Mouse (Mus musculus): ENCODE measurements around the gene Ehmt1. TPM values are rescaled to one million over a fixed set of nuclear protein-coding genes. Genes with fewer than 3 reads are reported as not detected.
A peak's percentile ranks its signal among the peaks of the same experiment; 100 is the strongest.

Ehmt1 gene
- polyA plus RNA-seq, 1 experiment from 2014 or later, result 97.4 TPM

- no peak overlapping the region for H3K9ac ChIP-seq (replicated peaks; ENCODE audit: low read length)
- DNase-seq (ENCODE audit: low spot score), result no peak
- no peak overlapping the region for H3K4me3 ChIP-seq (ENCODE audit: low read depth, low read length)
- H3K9me3 ChIP-seq (replicated peaks; ENCODE audit: control insufficient read depth, low read length), result no peaks in the 10 kb centered on the region
- no peaks in the 10 kb centered on the region for H3K27me3 ChIP-seq (ENCODE audit: control insufficient read depth, insufficient read depth, low read length)
- H3K36me3 ChIP-seq (replicated peaks; ENCODE audit: control insufficient read depth, insufficient read depth, low read depth, low read length), result no peaks in the 10 kb centered on the region; the same call in 1 of the 2 replicates
- H3K27ac ChIP-seq (replicated peaks; ENCODE audit: low read depth, low read length), result no peak overlapping the region; the same call in 1 of the 2 replicates
- H3K4me1 ChIP-seq (ENCODE audit: control insufficient read depth, insufficient read depth, low read length), result no peaks in the 10 kb centered on the region; the same call in 1 of the 2 replicates
- no peak for ATAC-seq (replicated peaks; ENCODE audit: insufficient number of reproducible peaks, low FRiP score, low TSS enrichment, low read depth)
- H3K4me2 ChIP-seq (ENCODE audit: low read depth, low read length), result no peak overlapping the region
- 39% methylated on average over 2 of the region's 2 CpGs for WGBS
Measured at GRCm38 (mm10) chr2:24905653-24906155, 13.7 kb downstream of the Ehmt1 start.

GRCm38 (mm10) chr2:24904823-24905652 is 14.4 kb downstream of the Ehmt1 start:
- 0 out of 2 replicates have a peak, but pooled peaks have one; percentile 65 for ATAC-seq (replicated peaks; ENCODE audit: insufficient number of reproducible peaks, low FRiP score, low TSS enrichment, low read depth)
- no peaks in the 10 kb centered on the region for H3K27me3 ChIP-seq (ENCODE audit: control insufficient read depth, insufficient read depth, low read length)
- no peaks in the 10 kb centered on the region for H3K36me3 ChIP-seq (replicated peaks; ENCODE audit: control insufficient read depth, insufficient read depth, low read depth, low read length)
- H3K27ac ChIP-seq (replicated peaks; ENCODE audit: low read depth, low read length), result no peak overlapping the region
- H3K4me1 ChIP-seq (ENCODE audit: control insufficient read depth, insufficient read depth, low read length), result no peaks in the 10 kb centered on the region; the same call in 1 of the 2 replicates
- peak; percentile 9 for DNase-seq (ENCODE audit: low spot score)
- no peak overlapping the region for H3K4me3 ChIP-seq (ENCODE audit: low read depth, low read length)
- H3K9me3 ChIP-seq (replicated peaks; ENCODE audit: control insufficient read depth, low read length), result no peaks in the 10 kb centered on the region
- 77% methylated on average over 11 of the region's 11 CpGs for WGBS
- no peak overlapping the region for H3K4me2 ChIP-seq (ENCODE audit: low read depth, low read length)
- H3K9ac ChIP-seq (replicated peaks; ENCODE audit: low read length), result no peak overlapping the region

DNA sequence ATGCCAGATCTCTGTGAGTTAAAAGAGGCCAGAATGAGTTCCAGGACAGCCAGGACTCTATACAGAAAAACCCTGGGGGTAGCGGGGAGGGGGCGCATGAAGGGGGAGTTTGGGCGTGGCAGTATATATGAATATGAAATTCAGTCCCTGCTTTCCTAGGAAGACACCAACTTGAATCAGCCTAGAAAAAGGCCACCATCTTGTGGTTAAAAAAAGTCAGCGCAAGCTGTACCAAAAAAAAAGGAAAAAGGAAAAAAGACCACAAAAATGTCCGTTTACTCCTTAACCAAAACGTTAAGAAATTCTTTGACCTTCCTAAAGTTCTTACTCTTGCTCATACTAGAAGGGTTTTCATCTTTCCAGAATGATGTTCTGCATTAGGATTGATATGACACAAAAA is 16.4 kb downstream of the Ehmt1 start:
- H3K4me1 ChIP-seq (ENCODE audit: control insufficient read depth, insufficient read depth, low read length), result no peaks in the 10 kb centered on the region; the same call in 1 of the 2 replicates
- H3K27me3 ChIP-seq (ENCODE audit: control insufficient read depth, insufficient read depth, low read length), result no peaks in the 10 kb centered on the region
- no peak overlapping the region for H3K9ac ChIP-seq (replicated peaks; ENCODE audit: low read length)
- H3K4me3 ChIP-seq (ENCODE audit: low read depth, low read length), result no peak overlapping the region
- H3K9me3 ChIP-seq (replicated peaks; ENCODE audit: control insufficient read depth, low read length), result no peaks in the 10 kb centered on the region
- 84% methylated on average over 6 of the region's 6 CpGs for whole genome bisulfite sequencing
- ATAC-seq (replicated peaks; ENCODE audit: insufficient number of reproducible peaks, low FRiP score, low TSS enrichment, low read depth), result no peak
- no peak overlapping the region for H3K27ac ChIP-seq (replicated peaks; ENCODE audit: low read depth, low read length)
- H3K36me3 ChIP-seq (replicated peaks; ENCODE audit: control insufficient read depth, insufficient read depth, low read depth, low read length), result no peaks in the 10 kb centered on the region
- no peak for DNase-seq (ENCODE audit: low spot score)
- no peak overlapping the region for H3K4me2 ChIP-seq (ENCODE audit: low read depth, low read length)

GRCm38 (mm10) chr2:24901055-24901454 is 18.4 kb downstream of the Ehmt1 start:
- H3K4me1 ChIP-seq (ENCODE audit: control insufficient read depth, insufficient read depth, low read length), result no peaks in the 10 kb centered on the region; the same call in 1 of the 2 replicates
- ATAC-seq (replicated peaks; ENCODE audit: insufficient number of reproducible peaks, low FRiP score, low TSS enrichment, low read depth), result no peak
- H3K4me3 ChIP-seq (ENCODE audit: low read depth, low read length), result no peak overlapping the region
- H3K9me3 ChIP-seq (replicated peaks; ENCODE audit: control insufficient read depth, low read length), result no peaks in the 10 kb centered on the region
- no peak overlapping the region for H3K4me2 ChIP-seq (ENCODE audit: low read depth, low read length)
- H3K27ac ChIP-seq (replicated peaks; ENCODE audit: low read depth, low read length), result no peak overlapping the region
- 93% methylated on average over 5 of the region's 5 CpGs for WGBS
- no peaks in the 10 kb centered on the region for H3K27me3 ChIP-seq (ENCODE audit: control insufficient read depth, insufficient read depth, low read length)
- no peak for DNase-seq (ENCODE audit: low spot score)
- no peak overlapping the region for H3K9ac ChIP-seq (replicated peaks; ENCODE audit: low read length)
- H3K36me3 ChIP-seq (replicated peaks; ENCODE audit: control insufficient read depth, insufficient read depth, low read depth, low read length), result no peaks in the 10 kb centered on the region

GRCm38 (mm10) chr2:24899292-24899691 is 20.1 kb downstream of the Ehmt1 start:
- no peak for DNase-seq (ENCODE audit: low spot score)
- no peak overlapping the region for H3K4me3 ChIP-seq (ENCODE audit: low read depth, low read length)

DNA sequence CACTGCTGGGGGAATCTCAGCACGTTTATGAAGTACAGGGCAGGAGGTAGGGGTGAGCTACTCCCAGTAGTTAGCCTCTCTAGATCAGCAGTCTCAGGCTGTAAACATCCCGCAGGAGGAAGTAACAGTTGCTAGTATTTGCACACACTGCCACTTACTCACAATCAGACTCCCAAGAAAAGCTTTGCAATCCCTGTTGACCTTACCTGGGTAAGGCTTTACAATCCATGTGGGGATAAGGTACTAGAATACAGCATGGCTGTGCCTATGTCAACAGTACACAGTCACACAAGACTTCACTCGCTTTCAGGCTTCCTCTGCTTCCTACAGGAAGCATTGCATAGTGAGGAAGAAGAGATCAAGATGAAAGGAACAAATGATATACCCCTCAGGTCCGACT is 22.7 kb downstream of the Ehmt1 start:
- 89% methylated on average over 4 of the region's 4 CpGs for WGBS
- DNase-seq (ENCODE audit: low spot score) (no peak), ATAC-seq (replicated peaks; ENCODE audit: insufficient number of reproducible peaks, low FRiP score, low TSS enrichment, low read depth) (no peak)
- Histone ChIP-seq H3K4me3 (ENCODE audit: low read depth, low read length) (no peak overlapping the region), H3K4me2 (ENCODE audit: low read depth, low read length) (no peak overlapping the region), H3K9me3 (replicated peaks; ENCODE audit: control insufficient read depth, low read length) (no peaks in the 10 kb centered on the region), H3K4me1 (ENCODE audit: control insufficient read depth, insufficient read depth, low read length) (no peaks in the 10 kb centered on the region), H3K36me3 (replicated peaks; ENCODE audit: control insufficient read depth, insufficient read depth, low read depth, low read length) (no peaks in the 10 kb centered on the region), H3K27ac (replicated peaks; ENCODE audit: low read depth, low read length) (no peak overlapping the region), H3K9ac (replicated peaks; ENCODE audit: low read length) (no peak overlapping the region), H3K27me3 (ENCODE audit: control insufficient read depth, insufficient read depth, low read length) (no peaks in the 10 kb centered on the region)

More at GRCm38 (mm10) chr2:24899292-24899691, 20.1 kb downstream of the Ehmt1 start:
- H3K27me3 ChIP-seq (ENCODE audit: control insufficient read depth, insufficient read depth, low read length), result no peaks in the 10 kb centered on the region
- no peak overlapping the region for H3K27ac ChIP-seq (replicated peaks; ENCODE audit: low read depth, low read length)
- no peaks in the 10 kb centered on the region for H3K36me3 ChIP-seq (replicated peaks; ENCODE audit: control insufficient read depth, insufficient read depth, low read depth, low read length)
- no peak overlapping the region for H3K4me2 ChIP-seq (ENCODE audit: low read depth, low read length)
- H3K4me1 ChIP-seq (ENCODE audit: control insufficient read depth, insufficient read depth, low read length), result no peaks in the 10 kb centered on the region; the same call in 1 of the 2 replicates
- H3K9me3 ChIP-seq (replicated peaks; ENCODE audit: control insufficient read depth, low read length), result no peaks in the 10 kb centered on the region
- no peak for ATAC-seq (replicated peaks; ENCODE audit: insufficient number of reproducible peaks, low FRiP score, low TSS enrichment, low read depth)
- WGBS, result 92% methylated on average over 2 of the region's 2 CpGs
- H3K9ac ChIP-seq (replicated peaks; ENCODE audit: low read length), result no peak overlapping the region

DNA sequence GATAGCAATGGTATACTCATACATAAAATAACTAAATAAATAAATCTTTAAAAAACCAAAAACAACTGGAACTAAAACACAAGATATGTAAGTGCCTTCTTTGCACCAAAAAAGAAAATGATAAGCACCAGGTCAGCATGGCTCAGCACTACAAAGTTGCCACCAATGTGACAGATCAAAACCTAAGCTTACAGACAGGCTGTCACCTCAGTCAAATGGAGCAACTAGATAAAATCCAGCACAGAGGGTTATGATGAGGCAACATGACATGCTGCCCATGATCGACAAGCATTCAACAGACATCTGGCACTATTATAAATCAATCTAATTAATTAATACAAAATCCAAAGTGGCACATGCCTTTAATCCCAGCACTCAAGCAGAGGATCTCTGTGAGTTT is 25.2 kb downstream of the Ehmt1 start:
- H3K9me3 ChIP-seq (replicated peaks; ENCODE audit: control insufficient read depth, low read length), result no peaks in the 10 kb centered on the region
- no peak overlapping the region for H3K27ac ChIP-seq (replicated peaks; ENCODE audit: low read depth, low read length)
- H3K27me3 ChIP-seq (ENCODE audit: control insufficient read depth, insufficient read depth, low read length), result no peaks in the 10 kb centered on the region
- H3K4me2 ChIP-seq (ENCODE audit: low read depth, low read length), result no peak overlapping the region
- no peak overlapping the region for H3K4me3 ChIP-seq (ENCODE audit: low read depth, low read length)
- WGBS, result 97% methylated on average over 1 of the region's 1 CpGs
- no peaks in the 10 kb centered on the region for H3K36me3 ChIP-seq (replicated peaks; ENCODE audit: control insufficient read depth, insufficient read depth, low read depth, low read length)
- no peak overlapping the region for H3K9ac ChIP-seq (replicated peaks; ENCODE audit: low read length)
- no peak for ATAC-seq (replicated peaks; ENCODE audit: insufficient number of reproducible peaks, low FRiP score, low TSS enrichment, low read depth)
- DNase-seq (ENCODE audit: low spot score), result no peak
- no peaks in the 10 kb centered on the region for H3K4me1 ChIP-seq (ENCODE audit: control insufficient read depth, insufficient read depth, low read length)

DNA sequence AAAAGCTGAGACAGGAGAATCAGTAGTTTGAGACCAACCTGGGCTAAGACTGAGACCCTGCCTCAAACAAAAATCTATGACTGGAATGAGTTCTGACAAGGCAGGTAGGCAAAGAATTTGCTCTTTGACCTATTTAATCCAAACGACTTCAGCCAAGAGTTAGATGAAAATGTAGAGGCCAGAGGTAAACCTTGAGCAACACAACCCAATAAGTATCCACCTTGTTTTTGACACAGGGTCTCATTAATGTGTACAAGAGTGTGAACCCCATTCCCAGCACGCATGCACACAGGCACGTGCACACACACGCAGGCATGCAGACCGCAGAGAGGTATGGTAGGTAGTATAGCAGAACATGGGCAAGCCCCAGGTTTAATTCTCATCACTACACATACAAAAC is 27.1 kb downstream of the Ehmt1 start:
- Histone ChIP-seq H3K4me3 (ENCODE audit: low read depth, low read length) (no peak overlapping the region), H3K36me3 (replicated peaks; ENCODE audit: control insufficient read depth, insufficient read depth, low read depth, low read length) (no peaks in the 10 kb centered on the region), H3K4me1 (ENCODE audit: control insufficient read depth, insufficient read depth, low read length) (no peaks in the 10 kb centered on the region), H3K27ac (replicated peaks; ENCODE audit: low read depth, low read length) (no peak overlapping the region), H3K27me3 (ENCODE audit: control insufficient read depth, insufficient read depth, low read length) (no peaks in the 10 kb centered on the region), H3K9me3 (replicated peaks; ENCODE audit: control insufficient read depth, low read length) (no peaks in the 10 kb centered on the region), H3K4me2 (ENCODE audit: low read depth, low read length) (no peak overlapping the region), H3K9ac (replicated peaks; ENCODE audit: low read length) (no peak overlapping the region)
- DNase-seq (ENCODE audit: low spot score) (no peak), ATAC-seq (replicated peaks; ENCODE audit: insufficient number of reproducible peaks, low FRiP score, low TSS enrichment, low read depth) (no peak)
- WGBS, result 81% methylated on average over 5 of the region's 5 CpGs
